Comparison of ENCODE assay signal across 37 mouse cellular contexts in the genomic region with DNA sequence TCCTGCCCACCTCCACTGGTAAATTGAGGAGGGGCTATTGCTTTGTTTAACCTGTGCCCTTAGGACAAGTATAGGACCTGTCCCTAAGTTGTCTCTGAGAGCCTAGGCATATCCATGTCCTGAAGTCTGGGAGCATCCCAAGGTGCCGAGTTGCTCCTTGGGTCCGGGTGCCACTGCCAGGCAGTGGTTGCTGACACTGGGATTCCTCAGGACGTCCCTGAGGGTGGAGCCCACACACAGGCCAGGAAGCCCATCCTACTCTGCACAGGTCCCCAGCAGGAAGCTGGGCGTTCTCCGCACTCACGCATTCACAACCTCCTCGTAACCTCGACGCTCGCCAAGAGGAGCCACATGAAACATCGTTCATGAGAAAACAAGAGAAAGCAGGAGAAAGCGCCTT. TPM values are rescaled to one million over a fixed set of nuclear protein-coding genes. Genes with fewer than 3 reads are reported as not detected.
"Had no signal": no experiment of that assay in that cellular context is flagged by ENCODE, and none has a peak within 500 bp of the region (broad histone marks: within the 10 kb centered on the region; RNA-seq: fewer than 3 reads in every experiment).

No protein-coding gene starts in this region.

- ATAC-seq: hindbrain, postnatal 0 days; intestine, embryonic 16.5 days had no signal

- H3K4me2 ChIP-seq: heart, embryonic 11.5 days; heart, embryonic 13.5 days; heart, embryonic 15.5 days; hindbrain, embryonic 12.5 days; hindbrain, embryonic 15.5 days; kidney, embryonic 15.5 days; limb, embryonic 12.5 days; liver, embryonic 11.5 days; liver, embryonic 13.5 days; liver, embryonic 15.5 days had no signal

- H3K27ac ChIP-seq: heart, embryonic 13.5 days; heart, embryonic 15.5 days; hindbrain, embryonic 12.5 days; hindbrain, embryonic 15.5 days; hindbrain, postnatal 0 days; kidney, embryonic 15.5 days; kidney, postnatal 0 days; layer of hippocampus, adult 2 months; left cerebral cortex, adult 2 months; limb, embryonic 10.5 days; limb, embryonic 12.5 days; liver, embryonic 13.5 days; liver, embryonic 15.5 days had no signal

- H3K4me3 ChIP-seq: heart, embryonic 13.5 days; heart, embryonic 15.5 days; hindbrain, embryonic 12.5 days; hindbrain, embryonic 15.5 days; kidney, embryonic 15.5 days; layer of hippocampus, adult 2 months; left cerebral cortex, adult 2 months; limb, embryonic 10.5 days; limb, embryonic 12.5 days; liver, embryonic 13.5 days; liver, embryonic 15.5 days had no signal

- H3K9ac ChIP-seq: heart, embryonic 13.5 days; heart, embryonic 15.5 days; hindbrain, embryonic 12.5 days; hindbrain, embryonic 15.5 days; kidney, embryonic 15.5 days; limb, embryonic 12.5 days; liver, embryonic 13.5 days; liver, embryonic 15.5 days had no signal

- H3K9me3 ChIP-seq: heart, embryonic 13.5 days; heart, embryonic 15.5 days; hindbrain, embryonic 12.5 days; hindbrain, embryonic 15.5 days; kidney, embryonic 15.5 days; limb, embryonic 10.5 days; limb, embryonic 12.5 days; liver, embryonic 13.5 days; liver, embryonic 15.5 days had no signal

- H3K4me1 ChIP-seq: heart, embryonic 13.5 days; heart, embryonic 15.5 days; hindbrain, embryonic 12.5 days; hindbrain, embryonic 15.5 days; kidney, embryonic 15.5 days; limb, embryonic 10.5 days; limb, embryonic 12.5 days; liver, embryonic 13.5 days; liver, embryonic 15.5 days had no signal

- DNase-seq: gastrocnemius, postnatal 14 days; gastrocnemius, postnatal 36 days; heart, adult 18-20 months; heart, postnatal 14 days; heart, postnatal 36 days; kidney, adult 11 months; kidney, adult 2 months; kidney, adult 9 months; kidney, postnatal 14 days; kidney, postnatal 4 days; liver; liver, embryonic 13.5 days had no signal

- H3K27me3 ChIP-seq: heart, embryonic 13.5 days; heart, embryonic 15.5 days; hindbrain, embryonic 12.5 days; hindbrain, embryonic 15.5 days; kidney, embryonic 15.5 days; limb, embryonic 12.5 days; liver, embryonic 13.5 days; liver, embryonic 15.5 days had no signal

RNA-seq across cellular contexts. Expression of a gene that starts 25.2 kb away (rescaled TPM):
- total RNA-seq: gastrocnemius, adult 18-20 months; gastrocnemius, adult 8-10 months; gastrocnemius, postnatal 14 days; gastrocnemius, postnatal 36 days; heart, adult 18-20 months; heart, postnatal 14 days; heart, postnatal 36 days; hematopoietic stem cell, adult 5-6 weeks; hindbrain, postnatal 0 days; layer of hippocampus, adult 2 months; layer of hippocampus, postnatal 10 days; layer of hippocampus, postnatal 25 days; left cerebral cortex, adult 2 months; left cerebral cortex, postnatal 14 days; left cerebral cortex, postnatal 36 days had no signal
- polyA plus RNA-seq: heart, embryonic 11.5 days; heart, embryonic 13.5 days; heart, embryonic 15.5 days; heart, postnatal 0 days; hindbrain, embryonic 12.5 days; hindbrain, embryonic 15.5 days; hindbrain, postnatal 0 days; intestine, embryonic 14.5 days; intestine, embryonic 16.5 days; kidney, embryonic 15.5 days; kidney, postnatal 0 days; limb, embryonic 10.5 days; limb, embryonic 12.5 days; limb, embryonic 14.5 days; liver, embryonic 11.5 days; liver, embryonic 13.5 days; liver, embryonic 15.5 days had no signal
